Mouse (Mus musculus): ENCODE measurements at regions not wholly inside any gene's neighbourhood (a gene's known extent, or its start where the extent isn't known, plus 50 kb on each side); places are given as distances from the start of the nearest gene placed in this dataset.

- no peak for DNase-seq (ENCODE audit: low spot score in 2 of 2)
Observed at GRCm38 (mm10) chr1:190307751-190308150, 137.2 kb upstream of the Prox1 start.

DNA sequence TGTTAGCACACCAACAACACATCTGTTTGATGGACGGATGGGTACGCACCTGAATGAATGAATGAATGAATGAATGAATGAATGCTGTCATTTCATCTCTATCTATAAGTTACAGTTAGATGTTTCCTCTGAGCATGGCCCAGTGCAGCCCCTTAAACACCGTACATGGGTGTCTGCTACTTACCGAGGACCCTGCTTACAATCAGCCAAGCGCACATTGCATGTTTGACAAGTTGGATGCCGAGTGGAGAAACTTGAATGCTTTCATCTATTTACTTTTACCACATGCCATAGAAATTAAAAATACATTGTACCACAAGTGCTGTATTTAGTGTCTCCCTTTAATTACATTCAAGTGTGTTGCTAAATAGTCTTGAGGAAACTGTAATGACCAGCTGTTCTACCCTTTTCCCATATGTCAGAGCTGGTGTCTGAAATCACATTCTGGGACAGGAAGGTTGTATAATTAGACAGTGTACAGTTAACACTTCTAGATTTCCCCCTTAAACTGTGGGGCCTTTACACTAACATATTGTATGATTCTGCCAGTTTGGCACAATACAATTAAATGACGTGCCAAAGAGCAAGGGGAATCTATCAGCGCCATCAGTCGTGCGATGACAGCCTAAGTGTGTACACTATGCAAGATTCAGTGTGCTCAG lies 127.3 kb upstream of the Prox1 start:
- DNase-seq (ENCODE audit: low spot score in 2 of 2) = no peak

DNA sequence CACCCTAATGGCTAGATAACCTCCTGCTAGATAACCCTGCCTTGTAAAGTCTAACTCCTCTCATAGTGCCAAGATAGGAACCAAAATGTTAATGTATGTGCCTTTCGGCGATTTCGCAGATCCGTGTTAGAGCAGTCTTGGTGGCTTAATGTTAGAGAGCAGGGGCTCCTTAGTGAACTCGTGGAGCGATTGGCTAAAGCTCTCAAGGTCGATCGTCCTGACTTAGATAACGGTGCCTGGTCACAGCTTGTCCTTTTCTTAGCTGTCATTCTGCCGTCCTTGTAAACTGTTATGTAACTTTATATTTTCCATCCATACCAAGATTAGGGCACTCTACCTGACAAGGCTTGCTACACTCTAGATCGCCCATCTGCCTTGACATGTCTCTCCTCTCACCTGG lies 119.5 kb upstream of the Prox1 start:
- DNase-seq (ENCODE audit: low spot score in 2 of 2) = no peak

GRCm38 (mm10) chr1:190286481-190287145 lies 116.1 kb upstream of the Prox1 start:
- no peak for DNase-seq (ENCODE audit: low spot score in 2 of 2)

GRCm38 (mm10) chr1:190285636-190286035 lies 115.1 kb upstream of the Prox1 start:
- no peak for DNase-seq (ENCODE audit: low spot score in 2 of 2)

DNA sequence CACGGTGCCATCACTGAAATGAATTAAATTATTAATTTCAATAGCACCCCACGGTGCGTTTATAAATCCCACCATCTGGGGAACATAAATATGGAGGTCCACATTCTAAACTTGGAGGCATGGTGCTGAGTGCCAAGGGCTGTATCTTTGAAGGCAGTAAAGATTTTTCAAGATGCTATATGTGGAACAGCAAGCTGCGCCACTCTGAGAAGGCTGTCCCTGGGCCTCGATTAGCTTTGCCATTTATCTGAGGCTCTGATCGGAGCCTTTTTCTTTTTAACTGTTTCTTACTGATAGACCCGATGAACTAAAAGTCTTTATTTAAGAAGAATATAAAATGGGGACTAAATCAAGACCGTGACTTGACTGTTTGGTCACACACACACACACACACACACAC lies 114.5 kb upstream of the Prox1 start:
- DNase-seq (ENCODE audit: low spot score in 2 of 2) = no peak

GRCm38 (mm10) chr1:190284138-190284537 lies 113.6 kb upstream of the Prox1 start:
- no peak for DNase-seq (ENCODE audit: low spot score in 2 of 2)

DNA sequence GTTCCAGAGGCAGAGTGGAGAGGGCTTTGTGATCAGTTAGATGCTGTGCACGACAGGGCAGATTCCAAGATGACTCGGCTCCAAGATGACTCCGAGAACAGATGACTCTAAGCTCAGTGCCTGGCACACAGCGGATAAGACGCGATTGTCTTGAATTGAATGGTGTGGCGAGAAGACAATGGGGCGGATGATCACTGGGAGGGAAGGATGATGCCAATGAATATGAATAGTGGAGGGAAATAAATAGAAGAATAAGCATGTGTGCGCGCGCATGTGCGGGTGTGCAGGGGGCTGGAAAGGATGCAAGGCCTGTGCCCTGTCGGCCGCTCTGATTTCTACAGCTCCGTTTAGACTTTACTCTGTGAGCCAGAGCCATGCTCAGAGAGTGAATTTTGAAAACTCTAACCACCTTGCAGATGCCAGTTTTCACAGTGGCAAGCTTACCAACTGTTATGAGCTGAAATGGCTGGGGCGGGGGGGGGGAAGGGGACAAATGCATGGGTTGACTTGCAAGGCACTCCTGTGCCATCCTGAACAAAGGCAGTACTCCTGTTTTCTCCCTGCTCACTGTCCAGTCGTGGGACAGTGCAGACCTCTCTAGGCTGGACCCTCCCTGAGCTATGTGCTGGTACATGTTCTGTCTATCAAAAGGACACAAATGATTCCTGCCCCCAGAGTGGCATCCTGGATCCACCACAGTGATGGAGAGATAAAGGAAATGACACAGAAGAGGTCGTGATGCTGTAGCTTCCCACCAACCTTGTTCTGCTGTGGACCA lies 109.8 kb upstream of the Prox1 start:
- DNase-seq (ENCODE audit: low spot score in 2 of 2) = no peak

DNA sequence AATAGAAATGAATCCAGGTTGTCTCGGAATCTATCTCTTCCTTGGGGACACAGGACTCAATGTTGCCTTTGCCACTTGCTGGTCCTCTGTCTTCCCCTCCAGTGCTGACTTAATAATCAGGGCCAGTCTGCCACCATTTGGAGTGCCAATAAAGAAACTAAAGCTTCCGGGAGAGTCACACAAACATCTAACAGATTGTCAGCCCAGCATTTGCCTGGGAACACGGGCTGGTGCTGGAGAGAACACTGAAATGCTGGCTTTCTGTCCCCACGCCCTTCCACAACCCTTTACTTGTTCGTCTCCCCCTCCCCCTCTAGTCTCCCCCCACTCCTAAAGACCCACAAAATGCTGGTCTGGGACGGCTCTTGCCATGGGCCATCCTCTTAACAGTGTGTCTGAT lies 104.4 kb upstream of the Prox1 start:
- no peak for DNase-seq (ENCODE audit: low spot score in 2 of 2)

DNA sequence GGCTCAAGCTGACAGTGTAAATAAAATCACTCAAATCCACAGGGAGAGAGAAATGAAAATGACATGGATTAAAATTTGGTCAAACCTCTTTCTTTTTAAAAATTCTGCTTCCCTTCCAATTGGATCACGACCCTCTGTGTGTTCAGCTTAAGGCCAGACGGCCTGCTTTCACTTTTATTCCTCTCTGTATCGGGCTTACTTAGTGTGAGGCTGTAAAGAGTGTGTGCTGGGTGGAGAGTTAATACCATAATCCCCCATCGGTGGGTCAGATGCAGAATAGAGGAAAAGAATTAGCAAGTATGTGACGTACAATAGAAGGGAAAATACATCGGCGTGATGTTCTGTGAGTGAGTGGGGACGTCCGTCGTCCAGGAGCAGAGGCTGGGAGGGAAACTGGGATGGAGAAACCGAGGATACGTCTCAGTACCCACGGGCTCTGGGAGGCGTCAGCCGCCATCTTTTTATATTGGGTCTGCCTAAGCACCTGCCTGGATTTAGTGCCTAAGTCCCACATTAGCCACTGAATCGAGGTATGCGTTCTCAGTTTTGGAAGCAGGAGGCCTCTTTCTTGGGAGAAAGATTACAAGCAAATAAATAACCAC lies 100.4 kb upstream of the Prox1 start:
- DNase-seq (ENCODE audit: low spot score in 2 of 2) = no peak

- DNase-seq (ENCODE audit: low spot score in 2 of 2) = no peak
Observed at GRCm38 (mm10) chr1:190269181-190269580, 98.7 kb upstream of the Prox1 start.

DNA sequence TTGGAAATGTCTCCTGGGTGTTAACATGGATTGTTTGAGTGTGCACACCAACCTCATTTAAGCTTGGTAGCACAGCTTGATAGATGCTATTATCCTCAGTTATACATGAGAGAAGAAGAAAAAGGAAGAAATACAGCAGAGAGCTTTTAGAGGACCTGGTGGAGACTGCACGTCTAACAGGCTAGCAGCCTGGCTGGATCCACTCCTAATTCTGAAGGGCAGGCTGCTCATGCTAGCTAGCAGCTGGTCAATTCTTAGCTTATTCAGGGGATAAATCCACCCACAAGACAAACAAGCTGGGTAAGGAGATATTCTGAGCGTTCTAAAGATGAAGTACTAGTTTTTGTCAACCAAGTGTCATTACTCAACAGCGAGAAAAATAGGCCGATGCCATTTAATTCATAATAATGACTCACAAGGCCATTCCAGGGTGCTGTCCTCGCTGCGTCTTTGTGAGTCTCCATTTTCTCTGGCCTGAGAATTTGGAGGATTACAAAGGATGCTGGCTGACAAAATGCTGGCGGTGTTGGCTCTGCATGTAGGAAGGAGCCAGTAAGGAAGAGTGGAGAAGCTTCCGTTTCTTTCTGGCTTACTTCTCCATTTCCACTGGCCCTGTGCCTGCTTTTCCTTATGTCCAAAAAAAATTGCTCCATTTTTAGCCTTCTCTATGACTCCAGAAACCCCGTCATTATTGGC lies 94.7 kb upstream of the Prox1 start:
- no peak for DNase-seq (ENCODE audit: low spot score in 2 of 2)

GRCm38 (mm10) chr1:190264501-190264900 lies 94.0 kb upstream of the Prox1 start:
- no peak for DNase-seq (ENCODE audit: low spot score in 2 of 2)

- DNase-seq (ENCODE audit: low spot score in 2 of 2) = no peak
Observed at GRCm38 (mm10) chr1:190263620-190264019, 93.1 kb upstream of the Prox1 start.

DNA sequence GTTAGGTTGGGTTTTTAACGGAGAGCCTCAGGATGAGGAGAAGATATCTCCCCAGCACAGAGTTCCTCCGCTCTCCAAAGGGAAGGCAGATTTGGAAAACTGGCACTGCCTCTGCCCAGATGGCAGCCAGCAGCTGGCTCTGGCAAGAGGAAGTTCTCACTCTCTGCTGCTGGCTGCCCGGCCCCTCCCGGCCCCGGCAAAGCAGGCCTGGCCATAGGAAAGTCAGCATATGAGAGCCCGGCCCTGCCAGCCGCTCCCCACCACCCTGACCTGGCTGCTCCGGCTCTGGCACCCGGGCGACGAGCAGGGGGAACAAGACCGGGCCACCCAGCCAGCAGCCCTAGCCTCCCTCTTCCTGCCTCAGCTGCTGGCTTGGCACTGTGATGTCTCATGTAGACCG lies 89.1 kb upstream of the Prox1 start:
- DNase-seq (ENCODE audit: low spot score in 2 of 2) = no peak

- DNase-seq (ENCODE audit: low spot score in 2 of 2) = peak; percentile 28 to 31
Observed at GRCm38 (mm10) chr1:190250574-190251246, 80.2 kb upstream of the Prox1 start.

- no peak for DNase-seq (ENCODE audit: low spot score in 2 of 2)
Observed at GRCm38 (mm10) chr1:190242526-190242925, 72.0 kb upstream of the Prox1 start.

GRCm38 (mm10) chr1:190239796-190240195 lies 69.3 kb upstream of the Prox1 start:
- DNase-seq (ENCODE audit: low spot score in 2 of 2) = no peak

DNA sequence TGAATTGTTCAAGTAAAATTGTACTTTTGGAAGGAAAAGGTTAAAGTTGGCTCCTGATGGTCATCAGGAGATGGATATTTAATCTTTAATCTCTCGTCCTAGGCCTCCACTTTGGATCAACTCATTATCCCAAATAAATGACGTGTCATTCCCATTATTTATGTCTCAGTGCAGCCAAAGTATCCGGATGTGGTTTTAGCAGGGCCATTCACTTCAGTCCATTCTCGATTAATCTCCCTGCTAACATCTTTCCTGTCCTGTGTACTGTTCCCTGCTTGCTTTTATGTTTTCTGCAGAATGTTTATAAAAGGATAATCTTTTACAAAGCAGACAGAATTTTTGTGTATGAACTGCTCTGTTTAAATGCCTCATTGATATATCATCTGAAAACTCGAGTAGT lies 60.4 kb upstream of the Prox1 start:
- DNase-seq (ENCODE audit: low spot score in 2 of 2) = no peak

GRCm38 (mm10) chr1:190220417-190220816 lies 49.9 kb upstream of the Prox1 start:
- no peak for DNase-seq (ENCODE audit: low spot score in 2 of 2)
